8 mouse cellular contexts compared by ENCODE assay signal in the genomic region with DNA sequence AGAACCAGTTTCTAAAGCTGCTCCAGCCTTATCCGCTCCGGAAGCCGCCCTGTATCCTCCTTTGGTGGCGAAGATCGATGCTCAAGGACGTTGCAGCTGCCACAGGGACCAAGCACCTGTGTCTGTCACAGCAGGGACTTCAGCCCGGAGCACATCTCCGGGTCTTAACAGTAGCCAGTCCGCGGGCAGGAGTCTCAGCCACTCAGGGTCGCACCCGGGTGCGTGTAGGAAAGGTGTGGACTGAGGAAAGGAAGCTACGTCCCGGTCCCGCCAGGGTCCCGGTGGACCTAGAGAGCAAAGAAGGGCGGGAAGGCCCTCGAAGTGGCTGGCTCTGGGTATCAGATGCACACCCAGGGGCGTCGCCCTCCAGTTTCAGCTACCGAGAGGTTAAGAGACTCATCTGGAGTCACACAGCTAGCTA. TPM values are rescaled to one million over a fixed set of nuclear protein-coding genes. Genes with fewer than 3 reads are reported as not detected.
DNase-seq lines count a peak whose midpoint lies in the region; ATAC-seq lines count a peak whose summit lies in the region.

No protein-coding gene starts in this region.

- ATAC-seq in erythroblast, adult 5-6 weeks (replicated peaks; ENCODE audit: low FRiP score, poor library complexity, severe bottlenecking): no peak
- peak; percentile 46; the same call in 1 of the 2 replicates for ATAC-seq in embryonic facial prominence, embryonic 14.5 days (ENCODE audit: low read depth)
- peak; percentile 61 for ATAC-seq in heart, embryonic 15.5 days (replicated peaks; ENCODE audit: insufficient number of reproducible peaks, insufficient read depth, low FRiP score, low read depth)
- ATAC-seq in kidney, embryonic 16.5 days (ENCODE audit: low FRiP score, low TSS enrichment): peak; percentile 62

- H3K27me3 ChIP-seq in erythroblast, embryonic 14.5 days (ENCODE audit: control insufficient read depth): peaks cover 72% of the 10 kb centered on the region
- peaks cover 69% of the 10 kb centered on the region for H3K27me3 ChIP-seq in embryonic facial prominence, embryonic 14.5 days (replicated peaks; ENCODE audit: control insufficient read depth, insufficient read depth, low read length)
- H3K27me3 ChIP-seq in heart, embryonic 15.5 days: peaks cover 33% of the 10 kb centered on the region
- peaks cover 20% of the 10 kb centered on the region for H3K27me3 ChIP-seq in kidney, embryonic 16.5 days (ENCODE audit: insufficient read depth, low read length)

- H3K9ac ChIP-seq in embryonic facial prominence, embryonic 14.5 days (ENCODE audit: low read depth, low read length): peak overlapping the region; percentile 62
- peak overlapping the region; percentile 48 for H3K9ac ChIP-seq in heart, embryonic 15.5 days
- H3K9ac ChIP-seq in kidney, embryonic 16.5 days (replicated peaks; ENCODE audit: low read length): peak overlapping the region; percentile 56

- peaks cover 13% of the 10 kb centered on the region; the same call in 1 of the 2 replicates for H3K9me3 ChIP-seq in erythroblast, embryonic 14.5 days (ENCODE audit: control insufficient read depth, low read length)
- H3K9me3 ChIP-seq in embryonic facial prominence, embryonic 14.5 days (ENCODE audit: control insufficient read depth, low read length): no peaks in the 10 kb centered on the region
- no peaks in the 10 kb centered on the region for H3K9me3 ChIP-seq in heart, embryonic 15.5 days (replicated peaks)
- no peaks in the 10 kb centered on the region for H3K9me3 ChIP-seq in kidney, embryonic 16.5 days (ENCODE audit: low read length)

- H3K4me3 ChIP-seq in erythroblast, embryonic 14.5 days (replicated peaks): peak overlapping the region; percentile 53
- H3K4me3 ChIP-seq in embryonic facial prominence, embryonic 14.5 days (ENCODE audit: low read depth, low read length): peak overlapping the region; percentile 55
- peak overlapping the region; percentile 59 for H3K4me3 ChIP-seq in heart, embryonic 15.5 days
- peak overlapping the region; percentile 62 for H3K4me3 ChIP-seq in kidney, embryonic 16.5 days (ENCODE audit: low read length)

- peak overlapping the region; percentile 58 for H3K4me2 ChIP-seq in embryonic facial prominence, embryonic 14.5 days (ENCODE audit: low read depth, low read length)
- H3K4me2 ChIP-seq in heart, embryonic 15.5 days: peak overlapping the region; percentile 84
- H3K4me2 ChIP-seq in kidney, embryonic 16.5 days (replicated peaks; ENCODE audit: low read depth, low read length): peak overlapping the region; percentile 58

- DNase-seq in embryonic facial prominence, embryonic 14.5 days (ENCODE audit: low spot score): peak; percentile 73
- peak; percentile 60 for DNase-seq in lung, postnatal 14 days
- DNase-seq in ovary, adult 18-20 months (ENCODE audit: low spot score): peak; percentile 68
- DNase-seq in thymus, postnatal 25 days: peak; percentile 77

- no peaks in the 10 kb centered on the region for H3K36me3 ChIP-seq in erythroblast, embryonic 14.5 days (ENCODE audit: control insufficient read depth)
- no peaks in the 10 kb centered on the region for H3K36me3 ChIP-seq in embryonic facial prominence, embryonic 14.5 days (ENCODE audit: control insufficient read depth, insufficient read depth, low read length)
- H3K36me3 ChIP-seq in heart, embryonic 15.5 days: no peaks in the 10 kb centered on the region
- no peaks in the 10 kb centered on the region for H3K36me3 ChIP-seq in kidney, embryonic 16.5 days (ENCODE audit: insufficient read depth, low read length)

- peaks cover 18% of the 10 kb centered on the region for H3K4me1 ChIP-seq in erythroblast, embryonic 14.5 days (ENCODE audit: control insufficient read depth)
- H3K4me1 ChIP-seq in embryonic facial prominence, embryonic 14.5 days (ENCODE audit: control insufficient read depth, insufficient read depth, low read length): peaks cover 3% of the 10 kb centered on the region; the same call in 1 of the 2 replicates
- peaks cover 18% of the 10 kb centered on the region for H3K4me1 ChIP-seq in heart, embryonic 15.5 days (replicated peaks)
- peaks cover 19% of the 10 kb centered on the region; the same call in 1 of the 2 replicates for H3K4me1 ChIP-seq in kidney, embryonic 16.5 days (ENCODE audit: insufficient read depth, low read length)

- WGBS in embryonic facial prominence, embryonic 14.5 days: under 1% methylated on average over 21 of the region's 22 CpGs
- WGBS in heart, embryonic 15.5 days: under 1% methylated on average over 22 of the region's 22 CpGs
- under 1% methylated on average over 22 of the region's 22 CpGs for WGBS in kidney, embryonic 16.5 days

- H3K27ac ChIP-seq in embryonic facial prominence, embryonic 14.5 days (replicated peaks; ENCODE audit: low read depth, low read length): peak overlapping the region; percentile 40; the same call in 1 of the 2 replicates
- peak overlapping the region; percentile 74 for H3K27ac ChIP-seq in heart, embryonic 15.5 days
- H3K27ac ChIP-seq in kidney, embryonic 16.5 days (ENCODE audit: low read length): peak overlapping the region; percentile 89

RNA-seq across cellular contexts. Expression of gene Pde8a, which starts 1.1 kb away (rescaled TPM):
- not detected in 2 replicates for polyA plus RNA-seq in erythroblast, embryonic 14.5 days (2012)
- total RNA-seq in erythroblast, adult 5-6 weeks (2015; ENCODE audit: low replicate concordance): 6.3 and 6.5 TPM in 2 replicates
- total RNA-seq in erythroblast, adult 5-6 weeks (2017; ENCODE audit: low replicate concordance): 1.5 and 5.9 TPM in 2 replicates
- polyA plus RNA-seq in embryonic facial prominence, embryonic 14.5 days (2014; fragmentation: Nextera tagmentation; extraction: Ambion mirVana): 9.3 and 9.6 TPM in 2 replicates
- 3.8 and 3.9 TPM in 2 replicates for polyA plus RNA-seq in heart, embryonic 15.5 days (2015; fragmentation: Nextera tagmentation; extraction: Ambion mirVana)
- polyA plus RNA-seq in kidney, embryonic 16.5 days (2015; fragmentation: Nextera tagmentation; extraction: Ambion mirVana): 4.6 and 5.9 TPM in 2 replicates
